Mouse (Mus musculus): ENCODE data around the gene Frs3.
"Not testable (repeated sequence)": the region's sequence is repeated elsewhere in the genome, so short reads cannot be mapped to it uniquely, and the experiment has no call there.

Gene Frs3

GRCm38 (mm10) chr17:47688608-47689575, at the start of gene Frs3:
Gene Frs3, plus strand, starts transcription at chr17:47689030.
- peak; percentile 46 for DNase-seq (ENCODE audit: low spot score)

DNA sequence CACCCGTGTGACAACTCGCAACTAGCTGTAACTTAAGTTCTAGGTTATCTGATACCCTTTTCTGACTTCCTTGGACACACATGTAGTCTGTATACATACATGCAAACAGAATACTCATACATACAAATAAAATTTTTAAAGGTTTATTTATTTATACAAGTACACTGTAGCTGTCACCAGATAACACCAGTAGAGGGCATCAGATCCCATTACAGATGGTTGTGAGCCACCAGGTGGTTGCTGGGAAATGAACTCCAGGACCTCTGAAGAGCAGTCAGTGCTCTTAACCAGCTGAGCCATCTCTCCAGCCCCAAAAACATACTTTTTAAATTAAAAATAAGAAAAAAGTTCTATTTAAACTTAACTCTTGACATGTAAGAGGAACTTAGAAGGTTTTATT, 45.8 kb upstream of the Frs3 start:
- DNase-seq (ENCODE audit: low spot score), result no peak

GRCm38 (mm10) chr17:47646683-47647082, 42.1 kb upstream of the Frs3 start:
- peak; percentile 53 for DNase-seq (ENCODE audit: low spot score)

- no peak for DNase-seq (ENCODE audit: low spot score)
Measured at GRCm38 (mm10) chr17:47648966-47649365, 39.9 kb upstream of the Frs3 start.

- DNase-seq (ENCODE audit: low spot score), result no peak
Measured at GRCm38 (mm10) chr17:47651953-47652352, 36.9 kb upstream of the Frs3 start.

DNA sequence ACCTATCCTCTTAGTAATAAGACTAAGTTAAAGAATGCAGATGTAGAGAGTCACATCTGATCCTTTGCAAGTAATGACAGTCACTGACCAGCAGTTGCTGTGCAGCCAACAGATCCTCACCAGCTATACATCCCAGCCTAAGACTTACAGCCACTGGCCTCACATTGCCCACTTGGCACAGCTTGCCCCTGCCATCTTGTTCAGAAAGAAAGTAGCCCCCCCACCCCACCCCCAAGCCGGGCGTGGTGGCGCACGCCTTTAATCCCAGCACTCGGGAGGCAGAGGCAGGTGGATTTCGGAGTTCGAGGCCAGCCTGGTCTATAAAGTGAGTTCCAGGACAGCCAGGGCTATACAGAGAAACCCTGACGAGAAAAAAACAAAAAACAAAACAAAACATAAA, 34.5 kb upstream of the Frs3 start:
- not testable (repeated sequence) for DNase-seq (ENCODE audit: low spot score)

- DNase-seq (ENCODE audit: low spot score), result no peak
Measured at GRCm38 (mm10) chr17:47655697-47656096, 33.1 kb upstream of the Frs3 start.

GRCm38 (mm10) chr17:47657901-47658300, 30.9 kb upstream of the Frs3 start:
- DNase-seq (ENCODE audit: low spot score), result no peak

GRCm38 (mm10) chr17:47658741-47659243, 30.0 kb upstream of the Frs3 start:
- no peak for DNase-seq (ENCODE audit: low spot score)

DNA sequence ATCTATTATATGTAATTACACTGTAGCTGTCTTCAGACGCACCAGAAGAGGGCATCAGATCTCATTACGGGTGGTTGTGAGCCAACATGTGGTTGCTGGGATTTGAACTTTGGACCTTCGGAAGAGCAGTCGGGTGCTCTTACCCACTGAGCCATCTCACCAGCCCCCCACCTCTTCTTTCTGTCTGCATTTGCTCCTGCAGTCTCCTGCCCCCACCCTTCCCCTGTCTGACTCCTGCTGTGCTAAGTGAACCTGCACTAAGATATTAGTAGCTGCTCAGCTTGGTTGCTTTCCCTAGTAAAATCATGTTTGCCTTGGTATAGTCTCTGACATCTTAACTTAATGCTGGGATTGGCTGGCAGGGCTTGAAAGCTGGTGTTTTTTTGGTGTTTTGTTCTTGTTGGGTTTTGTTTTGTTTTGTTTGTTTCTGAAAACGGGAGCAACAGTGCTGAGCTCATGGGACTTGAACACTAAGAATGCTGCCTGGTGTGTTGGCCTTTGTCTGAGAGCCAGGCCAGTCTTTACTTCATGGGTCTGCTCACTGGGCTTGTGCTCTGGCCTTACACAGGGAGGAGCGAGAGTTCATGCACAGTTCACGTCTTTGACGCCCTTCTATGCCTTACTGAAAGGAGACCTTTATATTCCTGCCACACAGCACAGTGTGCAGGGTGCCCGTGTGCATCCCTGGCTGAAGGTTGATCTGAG, 25.7 kb upstream of the Frs3 start:
- DNase-seq (ENCODE audit: low spot score), result no peak

DNA sequence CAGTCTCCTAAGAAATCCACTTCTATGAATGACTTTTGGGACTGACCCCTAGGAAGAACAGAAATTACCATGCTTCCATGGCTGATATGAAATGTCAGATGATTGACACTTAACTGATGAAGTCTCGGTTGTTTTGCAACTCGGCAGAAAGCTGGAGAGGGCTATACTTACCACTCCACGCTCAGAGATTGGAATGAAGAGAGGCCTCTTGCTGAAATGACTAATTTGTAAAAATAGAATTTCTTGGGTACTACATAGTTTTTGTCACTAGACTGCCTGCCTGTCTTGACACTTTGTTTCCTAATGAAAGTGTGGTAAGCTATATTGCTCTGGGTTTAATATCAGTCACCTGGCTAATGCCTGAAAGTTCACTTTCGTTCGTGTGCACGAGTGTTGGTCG, 24.4 kb upstream of the Frs3 start:
- DNase-seq (ENCODE audit: low spot score), result no peak

DNA sequence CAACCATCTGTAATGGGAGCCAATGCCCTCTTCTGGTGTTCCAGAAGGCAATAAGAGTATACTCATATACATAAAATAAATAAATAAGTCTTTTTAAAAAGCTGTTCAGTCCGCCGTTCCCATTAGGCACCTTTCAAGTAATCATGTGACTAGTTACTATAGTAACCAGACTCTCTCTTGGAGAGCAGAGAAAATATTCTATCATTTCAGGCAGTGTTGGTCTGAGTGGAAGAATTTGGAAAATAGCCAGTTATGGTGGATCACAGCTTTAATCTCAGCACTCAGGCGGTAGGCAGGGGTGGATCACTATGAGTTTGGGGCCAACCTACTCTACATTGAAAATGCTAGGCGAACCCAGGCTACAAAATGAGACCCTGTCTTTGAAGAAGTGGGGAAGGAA, 19.7 kb upstream of the Frs3 start:
- DNase-seq (ENCODE audit: low spot score), result no peak

DNA sequence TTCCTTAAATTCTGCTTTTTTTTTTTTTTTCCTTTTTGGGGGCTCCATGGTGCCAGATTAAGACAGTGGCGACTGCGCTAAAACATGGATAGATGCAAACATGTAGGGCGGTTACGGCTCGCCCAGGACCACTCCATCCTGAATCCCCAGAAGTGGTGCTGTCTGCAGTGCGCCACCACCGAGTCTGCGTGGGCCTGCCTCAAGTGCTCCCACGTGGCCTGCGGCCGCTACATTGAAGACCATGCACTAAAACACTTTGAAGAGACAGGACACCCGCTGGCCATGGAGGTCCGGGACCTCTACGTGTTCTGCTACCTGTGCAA, 16.9 kb upstream of the Frs3 start:
- DNase-seq (ENCODE audit: low spot score), result no peak

DNA sequence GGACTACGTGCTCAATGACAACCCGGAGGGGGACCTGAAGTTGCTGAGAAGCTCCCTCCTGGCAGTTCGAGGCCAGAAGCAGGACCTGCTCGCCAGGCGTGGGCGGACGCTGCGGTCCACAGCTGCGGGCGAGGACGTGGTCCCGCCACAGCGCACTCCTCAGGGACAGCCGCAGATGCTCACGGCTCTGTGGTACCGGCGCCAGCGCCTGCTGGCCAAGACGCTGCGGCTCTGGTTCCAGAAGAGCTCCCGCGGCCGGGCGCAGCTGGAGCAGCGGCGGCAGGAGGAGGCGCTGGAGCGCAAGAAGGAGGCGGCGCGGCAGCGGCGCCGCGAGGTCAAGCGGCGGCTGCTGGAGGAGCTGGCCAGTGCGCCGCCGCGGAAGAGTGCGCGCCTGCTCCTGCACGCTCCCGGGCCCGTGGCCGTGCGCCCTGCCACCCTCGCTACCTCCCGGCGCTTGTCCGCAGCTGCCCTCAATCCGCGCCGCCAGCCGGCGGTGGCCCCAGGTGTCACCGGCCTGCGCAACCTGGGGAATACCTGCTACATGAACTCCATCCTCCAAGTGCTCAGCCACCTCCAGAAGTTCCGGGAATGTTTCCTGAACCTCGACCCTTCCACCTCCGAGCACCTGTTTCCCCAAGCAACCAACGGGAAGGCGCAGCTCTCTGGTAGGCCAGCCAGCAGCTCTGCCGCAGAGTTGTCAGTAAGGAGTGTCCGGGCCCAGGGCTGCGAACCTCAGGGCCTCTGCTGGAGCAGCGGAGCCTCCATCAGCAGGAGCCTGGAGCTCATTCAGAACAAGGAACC, 16.3 kb upstream of the Frs3 start:
- no peak for DNase-seq (ENCODE audit: low spot score)

DNA sequence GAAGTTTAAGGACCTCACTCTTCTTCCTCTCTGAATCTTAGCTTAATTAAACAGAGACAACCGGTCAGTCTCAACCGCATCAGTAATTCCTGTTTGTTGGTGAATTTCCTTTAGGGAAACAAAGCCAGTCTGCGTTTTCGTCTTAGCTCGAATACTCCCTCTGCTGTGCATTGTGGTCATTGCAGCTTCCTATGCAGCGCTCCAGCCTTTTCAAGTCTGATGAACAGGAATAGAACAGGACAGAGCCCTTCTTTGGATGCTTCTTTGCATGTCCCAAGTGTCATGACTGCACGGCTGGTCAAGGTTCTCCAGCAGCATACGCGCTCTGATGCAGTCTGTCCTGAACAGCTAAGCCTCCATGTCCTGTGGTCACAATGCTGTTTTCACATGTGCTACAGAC, 12.2 kb upstream of the Frs3 start:
- peak; percentile 86 for DNase-seq (ENCODE audit: low spot score)

- no peak for DNase-seq (ENCODE audit: low spot score)
Measured at GRCm38 (mm10) chr17:47678238-47678637, 10.6 kb upstream of the Frs3 start.

DNA sequence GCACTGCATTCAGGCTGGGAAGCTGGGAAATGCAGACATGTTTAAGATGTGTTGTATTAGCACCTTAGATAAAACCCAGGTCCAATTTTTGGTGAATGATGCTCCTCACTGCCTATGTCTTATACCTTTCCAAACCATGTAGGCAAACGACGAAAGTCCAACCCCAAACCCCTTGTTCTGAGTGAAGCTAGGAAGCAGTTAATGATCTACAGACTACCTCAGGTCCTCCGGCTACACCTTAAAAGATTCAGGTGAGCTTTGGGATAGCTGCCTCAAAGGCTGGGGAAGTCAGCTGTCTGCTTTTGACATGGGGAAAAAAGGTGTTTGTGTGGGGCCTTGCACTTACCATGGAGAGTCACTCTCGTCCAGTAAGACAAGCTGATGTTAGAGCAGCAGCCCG, 10.1 kb upstream of the Frs3 start:
- no peak for DNase-seq (ENCODE audit: low spot score)

DNA sequence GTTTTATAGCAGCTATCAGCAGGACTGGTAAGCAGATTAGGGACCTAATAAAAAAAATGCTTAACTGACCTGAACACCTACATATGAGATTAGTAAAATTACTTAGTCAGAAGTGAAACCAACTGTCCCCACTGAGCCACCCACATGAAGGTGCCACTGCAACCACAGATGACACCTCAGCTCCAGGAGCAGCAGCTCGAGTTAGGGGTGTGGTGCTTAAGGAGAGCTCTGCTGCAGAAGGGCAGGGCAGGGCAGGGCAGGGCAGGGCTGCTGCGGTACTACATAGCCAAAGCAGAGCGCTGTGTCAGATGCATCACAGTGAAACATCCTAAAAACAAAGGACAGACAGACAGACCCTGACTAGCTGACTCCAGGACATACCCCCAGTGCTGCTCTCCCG, 6.0 kb upstream of the Frs3 start:
- DNase-seq (ENCODE audit: low spot score), result no peak

- DNase-seq (ENCODE audit: low spot score), result peak; percentile 98
Measured at GRCm38 (mm10) chr17:47687409-47688343, 1.2 kb upstream of the Frs3 start.

DNA sequence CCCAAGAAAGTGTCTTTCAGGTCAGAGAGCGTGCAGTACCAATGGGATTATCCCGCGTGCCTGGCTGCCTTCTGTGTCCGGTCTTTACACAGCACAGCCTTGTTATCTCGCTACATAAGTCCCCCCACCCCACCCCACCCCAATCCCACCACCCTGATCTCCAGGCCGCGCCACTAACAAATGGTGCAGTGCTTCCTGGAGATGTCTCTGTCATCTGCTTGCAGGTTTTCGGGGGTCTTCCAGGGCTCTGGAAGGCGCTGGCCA, 554 bp upstream of the Frs3 start, which contains the start of gene Tomm6:
Gene Tomm6, minus strand, starts transcription at position 43 of the 264 bp plus-strand sequence.
- no peak for DNase-seq (ENCODE audit: low spot score)

- DNase-seq (ENCODE audit: low spot score), result no peak
Measured at GRCm38 (mm10) chr17:47689894-47690293, 1.1 kb downstream of the Frs3 start.
